Mouse (Mus musculus): ENCODE results near the gene Acsf3.

DNA sequence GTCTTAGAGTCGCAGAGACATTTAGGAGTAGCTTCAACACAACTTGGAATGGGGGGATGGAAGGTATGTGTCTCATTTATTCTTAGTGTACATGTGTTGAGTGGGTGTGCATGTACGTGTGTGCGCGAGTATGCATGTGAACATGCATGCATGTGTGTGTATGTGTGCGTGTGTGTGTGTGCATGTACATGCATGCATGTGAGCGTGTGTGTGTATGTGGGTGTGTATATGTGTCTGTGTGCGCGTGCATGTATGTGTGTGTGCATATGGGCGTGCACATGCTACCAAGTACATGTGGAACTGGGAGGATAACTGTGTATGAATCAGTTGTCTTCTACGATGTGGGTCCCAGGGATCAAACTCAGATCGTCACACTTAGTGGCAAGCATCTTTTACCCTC is 38.7 kb upstream of the Acsf3 start:
- TF ChIP-seq TAL1 (IDR thresholded peaks at IDR 0.05; ENCODE audit: low read length) (no peak), GATA1 (IDR thresholded peaks at IDR 0.05; ENCODE audit: low read length) (no peak)
